Mouse (Mus musculus): Measurements from ENCODE around the gene Chml.

Gene Chml

GRCm38 (mm10) chr1:175659900-175660299 lies 32.8 kb downstream of the Chml start:
- DNase-seq (ENCODE audit: low spot score in 2 of 2), result no peak

- DNase-seq (ENCODE audit: low spot score in 2 of 2), result no peak
These were observed 44.1 kb downstream of the Chml start for GRCm38 (mm10) chr1:175648615-175649014.

GRCm38 (mm10) chr1:175646952-175647351 lies 45.7 kb downstream of the Chml start:
- no peak for DNase-seq (ENCODE audit: low spot score in 2 of 2)

- DNase-seq (ENCODE audit: low spot score in 2 of 2), result no peak
These were observed 49.0 kb downstream of the Chml start for GRCm38 (mm10) chr1:175643496-175644265.

GRCm38 (mm10) chr1:175640435-175641150 lies 52.1 kb downstream of the Chml start:
- DNase-seq (ENCODE audit: low spot score in 2 of 2), result no peak

- DNase-seq (ENCODE audit: low spot score in 2 of 2), result no peak
These were observed 53.6 kb downstream of the Chml start for GRCm38 (mm10) chr1:175639072-175639471.

- DNase-seq (ENCODE audit: low spot score in 2 of 2), result no peak
These were observed 55.0 kb downstream of the Chml start for GRCm38 (mm10) chr1:175637677-175638076.

GRCm38 (mm10) chr1:175632470-175632869 lies 60.2 kb downstream of the Chml start:
- DNase-seq (ENCODE audit: low spot score in 2 of 2), result no peak
